Mouse (Mus musculus) CH12.LX (cell line): Measurements from ENCODE around the gene Olfr1339. TPM values are rescaled to one million over a fixed set of nuclear protein-coding genes. Genes with fewer than 3 reads are reported as not detected.

ENCODE experiments used
- DNase-seq: peaks from one replicate; pipeline ENCODE4 v3.0.0-alpha.2; 2013; ENCODE audit errors: extremely low read depth
- H3K27ac ChIP-seq: 2 replicates; pipeline ENCODE4 v1.5.1; 2012; ENCODE audit warnings: low read depth, mild to moderate bottlenecking, control low read depth, moderate library complexity; ENCODE audit not compliant: insufficient read depth
- H3K27me3 ChIP-seq: replicated peaks from 2 replicates; pipeline ENCODE3; 2012; ENCODE audit warnings: inconsistent platforms
- H3K36me3 ChIP-seq, 2 experiments: replicated peaks in 1 of 2; 2 replicates each; pipeline versions ENCODE3 to v1.6.1; 2012; ENCODE audit warnings: inconsistent platforms in 1 of 2, low read length in 1 of 2, mild to moderate bottlenecking in 1 of 2, mixed read lengths in 1 of 2, moderate library complexity in 1 of 2; ENCODE audit not compliant: control insufficient read depth in 1 of 2, insufficient read depth in 1 of 2
- H3K4me1 ChIP-seq, 2 experiments: 2 replicates each; pipeline ENCODE4 v1.6.1; 2012; ENCODE audit warnings: inconsistent platforms in 1 of 2, moderate library complexity in 1 of 2; ENCODE audit not compliant: insufficient read depth in 2 of 2, control insufficient read depth in 1 of 2
- H3K4me2 ChIP-seq: 2 replicates; pipeline ENCODE4 v1.6.1; 2012; ENCODE audit warnings: low read depth, mild to moderate bottlenecking, control low read depth; ENCODE audit not compliant: poor library complexity, insufficient read depth, severe bottlenecking
- H3K4me3 ChIP-seq, 3 experiments: fragments of 150-350 bp in 1 of 3; sonication (generic) in 1 of 3; replicated peaks in 1 of 3; 2 replicates each; pipeline versions ENCODE3 to v1.5.1; 2011 to 2012; ENCODE audit warnings: low read depth in 2 of 3, low read length in 2 of 3, mild to moderate bottlenecking in 2 of 3, moderate library complexity in 2 of 3, control low read depth in 1 of 3, improper control_type of control experiment in 1 of 3, inconsistent platforms in 1 of 3, mixed read lengths in 1 of 3; ENCODE audit not compliant: poor library complexity in 1 of 3
- H3K79me2 ChIP-seq: replicated peaks from 2 replicates; pipeline ENCODE4 v1.6.1; 2012; ENCODE audit warnings: mild to moderate bottlenecking, moderate library complexity; ENCODE audit not compliant: control insufficient read depth, poor library complexity, insufficient read depth, severe bottlenecking; ENCODE audit errors: extremely low read depth
- H3K9ac ChIP-seq: 2 replicates; pipeline ENCODE4 v1.6.1; 2012; ENCODE audit warnings: low read depth, mild to moderate bottlenecking, control low read depth, moderate library complexity; ENCODE audit not compliant: insufficient read depth
- H3K9me3 ChIP-seq: replicated peaks from 2 replicates; pipeline ENCODE3; 2012; ENCODE audit warnings: low read length, inconsistent platforms, mixed read lengths
- CHD1 ChIP-seq: IDR thresholded peaks from 2 replicates; pipeline ENCODE4 v1.6.1; 2012; ENCODE audit warnings: low read depth, low read length, improper control_type of control experiment, inconsistent platforms
- CHD2 ChIP-seq: IDR thresholded peaks from 2 replicates; pipeline ENCODE4 v1.6.1; 2011; ENCODE audit warnings: low read length, improper control_type of control experiment
- ELF1 ChIP-seq: IDR thresholded peaks from 2 replicates; pipeline ENCODE4 v1.6.1; 2014; ENCODE audit warnings: low read depth, mild to moderate bottlenecking, inconsistent platforms, low read length, improper control_type of control experiment
- JUND ChIP-seq: conservative IDR thresholded peaks from 2 replicates; pipeline ENCODE4 v1.6.1; 2011; ENCODE audit warnings: low read depth, low read length, improper control_type of control experiment
- MAZ ChIP-seq: IDR thresholded peaks from 2 replicates; pipeline ENCODE4 v1.6.1; 2012; ENCODE audit warnings: low read depth, mild to moderate bottlenecking, inconsistent platforms, low read length, improper control_type of control experiment, moderate library complexity
- MEF2A ChIP-seq: IDR thresholded peaks from 2 replicates; pipeline ENCODE4 v1.6.1; 2014; ENCODE audit warnings: low read depth, mild to moderate bottlenecking, inconsistent platforms, low read length, improper control_type of control experiment, borderline replicate concordance
- NELFE ChIP-seq: IDR thresholded peaks from 2 replicates; pipeline ENCODE4 v1.6.1; 2011; ENCODE audit warnings: low read depth, low read length, improper control_type of control experiment
- SMC3 ChIP-seq: IDR thresholded peaks from 2 replicates; pipeline ENCODE4 v1.6.1; 2011; ENCODE audit warnings: low read depth, low read length, improper control_type of control experiment
- USF2 ChIP-seq: conservative IDR thresholded peaks from 2 replicates; pipeline ENCODE4 v1.6.1; 2011; ENCODE audit warnings: low read depth, low read length, improper control_type of control experiment
- ZNF384 ChIP-seq: IDR thresholded peaks from 2 replicates; pipeline ENCODE4 v1.6.1; 2012; ENCODE audit warnings: low read depth, low read length, improper control_type of control experiment, inconsistent platforms
- dilution Hi-C: fragments of 300-500 bp; cut with MboI; formaldehyde crosslinking; loops from 2 replicates; pipeline ENCODE4 v1.14.3; 2020; ENCODE audit warnings: low sequenced_read_pairs; ENCODE audit not compliant: extremely low pct_unique_long_range_greater_than_20kb, extremely low pct_ligation_motif_present
- in situ Hi-C: fragments of 300-500 bp; cut with MboI; formaldehyde crosslinking; loops from 3 replicates; pipeline ENCODE4 v1.14.3; 2019; ENCODE audit warnings: low sequenced_read_pairs, low pct_ligation_motif_present, low pct_unique_long_range_greater_than_20kb, mixed read lengths
- polyA plus RNA-seq: library from polyadenylated mRNA; unstranded; fragments of >175 nt; gene quantifications from 2 replicates; pipeline ENCODE4 v1.2.1, GENCODE M21; 2012; ENCODE audit warnings: low read depth; ENCODE audit not compliant: insufficient read length
- total RNA-seq, 2 experiments: library from RNA; depleted of rRNA; stranded (reverse); fragments of 300-350 nt in 1 of 2; fragments of >200 nt in 1 of 2; gene quantifications; 2 replicates each; pipeline ENCODE4 v1.2.3; 2012 to 2014

Olfr1339 gene
- total and polyA plus RNA-seq, 3 experiments = not detected

- in situ Hi-C loops = no loop called here
- no peaks in the 10 kb centered on the region for H3K36me3 ChIP-seq
- no peak for DNase-seq
- H3K4me1 ChIP-seq = no peaks in the 10 kb centered on the region
- dilution Hi-C loops = no loop called here
- no peak within 1 kb of the TSS for H3K27ac ChIP-seq
- H3K9me3 ChIP-seq = no peaks in the 10 kb centered on the region
- no peak within 1 kb of the TSS for H3K9ac ChIP-seq
- no peak within 1 kb of the TSS for H3K4me3 ChIP-seq
- no peak for TF ChIP-seq SMC3
- TF ChIP-seq ELF1 = no peak
- no peak for TF ChIP-seq USF2
- TF ChIP-seq JUND = no peak
- TF ChIP-seq CHD2 = no peak
- TF ChIP-seq NELFE = no peak
- no peak for TF ChIP-seq CHD1
- TF ChIP-seq MAZ = no peak
- no peak for TF ChIP-seq MEF2A
- no peak for TF ChIP-seq ZNF384
- no peak within 1 kb of the TSS for H3K4me2 ChIP-seq
- H3K27me3 ChIP-seq = peaks cover 62% of the 10 kb centered on the region
- no peaks in the 10 kb centered on the region for H3K79me2 ChIP-seq
Measured at GRCm38 (mm10) chr4:118782486-118782885, 50.5 kb downstream of the Olfr1339 start, which contains the start of gene Olfr1337. Olfr1337 (minus strand) TSS chr4:118782586.

Other genes starting within 250 kb of the Olfr1339 start
- gene Tie1, start 242.1 kb upstream of the Olfr1339 start, total RNA-seq (2012; rRNA removed) = not detected in 2 replicates
- gene Tie1, start 242.1 kb upstream of the Olfr1339 start, total RNA-seq (2014; rRNA removed) = not detected in 2 replicates
- gene Tie1, start 242.1 kb upstream of the Olfr1339 start, polyA plus RNA-seq = not detected in 2 replicates
- not detected in 2 replicates for gene 2610528J11Rik, start 205.2 kb upstream of the Olfr1339 start, total RNA-seq (2012; rRNA removed)
- gene 2610528J11Rik, start 205.2 kb upstream of the Olfr1339 start, total RNA-seq (2014; rRNA removed) = not detected in 2 replicates
- gene 2610528J11Rik, start 205.2 kb upstream of the Olfr1339 start, polyA plus RNA-seq = not detected in 2 replicates
- not detected in 2 replicates for gene Tmem125, start 188.1 kb upstream of the Olfr1339 start, total RNA-seq (2012; rRNA removed)
- not detected in 2 replicates for gene Tmem125, start 188.1 kb upstream of the Olfr1339 start, total RNA-seq (2014; rRNA removed)
- not detected in 2 replicates for gene Tmem125, start 188.1 kb upstream of the Olfr1339 start, polyA plus RNA-seq
- gene Cfap57, start 111.4 kb upstream of the Olfr1339 start, total RNA-seq (2012; rRNA removed) = not detected in 2 replicates
- gene Cfap57, start 111.4 kb upstream of the Olfr1339 start, total RNA-seq (2014; rRNA removed) = not detected in 2 replicates
- gene Cfap57, start 111.4 kb upstream of the Olfr1339 start, polyA plus RNA-seq = not detected in 2 replicates
- 167 and 209 TPM in 2 replicates for gene Ebna1bp2, start 111.4 kb upstream of the Olfr1339 start, total RNA-seq (2012; rRNA removed)
- 271 and 276 TPM in 2 replicates for gene Ebna1bp2, start 111.4 kb upstream of the Olfr1339 start, total RNA-seq (2014; rRNA removed)
- gene Ebna1bp2, start 111.4 kb upstream of the Olfr1339 start, polyA plus RNA-seq = 257 and 309 TPM in 2 replicates
- gene Olfr62, start 73.2 kb upstream of the Olfr1339 start, total RNA-seq (2012; rRNA removed) = not detected in 2 replicates
- not detected in 2 replicates for gene Olfr62, start 73.2 kb upstream of the Olfr1339 start, total RNA-seq (2014; rRNA removed)
- not detected in 2 replicates for gene Olfr62, start 73.2 kb upstream of the Olfr1339 start, polyA plus RNA-seq
- not detected in 2 replicates for gene Olfr1342, start 39.4 kb upstream of the Olfr1339 start, total RNA-seq (2012; rRNA removed)
- not detected in 2 replicates for gene Olfr1342, start 39.4 kb upstream of the Olfr1339 start, total RNA-seq (2014; rRNA removed)
- gene Olfr1342, start 39.4 kb upstream of the Olfr1339 start, polyA plus RNA-seq = not detected in 2 replicates
- not detected in 2 replicates for gene Olfr1341, start 28.7 kb upstream of the Olfr1339 start, total RNA-seq (2012; rRNA removed)
- gene Olfr1341, start 28.7 kb upstream of the Olfr1339 start, total RNA-seq (2014; rRNA removed) = not detected in 2 replicates
- not detected in 2 replicates for gene Olfr1341, start 28.7 kb upstream of the Olfr1339 start, polyA plus RNA-seq
- gene Olfr1340, start 12.0 kb upstream of the Olfr1339 start, total RNA-seq (2012; rRNA removed) = not detected in 2 replicates
- gene Olfr1340, start 12.0 kb upstream of the Olfr1339 start, total RNA-seq (2014; rRNA removed) = not detected in 2 replicates
- gene Olfr1340, start 12.0 kb upstream of the Olfr1339 start, polyA plus RNA-seq = not detected in 2 replicates
- gene Olfr1338, start 26.6 kb downstream of the Olfr1339 start, total RNA-seq (2012; rRNA removed) = 0.04 TPM in 1 of 2 replicates, not detected in the other
- not detected in 2 replicates for gene Olfr1338, start 26.6 kb downstream of the Olfr1339 start, total RNA-seq (2014; rRNA removed)
- gene Olfr1338, start 26.6 kb downstream of the Olfr1339 start, polyA plus RNA-seq = not detected in 2 replicates
- not detected in 2 replicates for gene Olfr1337, start 50.4 kb downstream of the Olfr1339 start, total RNA-seq (2012; rRNA removed)
- gene Olfr1337, start 50.4 kb downstream of the Olfr1339 start, total RNA-seq (2014; rRNA removed) = not detected in 2 replicates
- gene Olfr1337, start 50.4 kb downstream of the Olfr1339 start, polyA plus RNA-seq = not detected in 2 replicates
- not detected in 2 replicates for gene Olfr1335, start 77.8 kb downstream of the Olfr1339 start, total RNA-seq (2012; rRNA removed)
- gene Olfr1335, start 77.8 kb downstream of the Olfr1339 start, total RNA-seq (2014; rRNA removed) = not detected in 2 replicates
- gene Olfr1335, start 77.8 kb downstream of the Olfr1339 start, polyA plus RNA-seq = not detected in 2 replicates
- gene Olfr1333, start 104.1 kb downstream of the Olfr1339 start, total RNA-seq (2012; rRNA removed) = not detected in 2 replicates
- gene Olfr1333, start 104.1 kb downstream of the Olfr1339 start, total RNA-seq (2014; rRNA removed) = not detected in 2 replicates
- gene Olfr1333, start 104.1 kb downstream of the Olfr1339 start, polyA plus RNA-seq = not detected in 2 replicates
- 0.08 TPM in 1 of 2 replicates, not detected in the other for gene Olfr1331, start 132.5 kb downstream of the Olfr1339 start, total RNA-seq (2012; rRNA removed)
- gene Olfr1331, start 132.5 kb downstream of the Olfr1339 start, total RNA-seq (2014; rRNA removed) = not detected in 2 replicates
- gene Olfr1331, start 132.5 kb downstream of the Olfr1339 start, polyA plus RNA-seq = 0.12 and 0.26 TPM in 2 replicates
- 0.47 and 0.50 TPM in 2 replicates for gene Olfr1330, start 156.4 kb downstream of the Olfr1339 start, total RNA-seq (2012; rRNA removed)
- not detected in 2 replicates for gene Olfr1330, start 156.4 kb downstream of the Olfr1339 start, total RNA-seq (2014; rRNA removed)
- 2.5 and 3.0 TPM in 2 replicates for gene Olfr1330, start 156.4 kb downstream of the Olfr1339 start, polyA plus RNA-seq
- gene Olfr1329, start 185.3 kb downstream of the Olfr1339 start, total RNA-seq (2012; rRNA removed) = 0.25 and 0.34 TPM in 2 replicates
- gene Olfr1329, start 185.3 kb downstream of the Olfr1339 start, total RNA-seq (2014; rRNA removed) = not detected in 2 replicates
- not detected in 2 replicates for gene Olfr1329, start 185.3 kb downstream of the Olfr1339 start, polyA plus RNA-seq
- gene Olfr1328, start 206.4 kb downstream of the Olfr1339 start, total RNA-seq (2012; rRNA removed) = 1.4 and 1.6 TPM in 2 replicates
- gene Olfr1328, start 206.4 kb downstream of the Olfr1339 start, total RNA-seq (2014; rRNA removed) = 0.74 and 1.5 TPM in 2 replicates
- gene Olfr1328, start 206.4 kb downstream of the Olfr1339 start, polyA plus RNA-seq = 1.1 and 1.2 TPM in 2 replicates
- 0.34 and 0.46 TPM in 2 replicates for gene Lao1, start 229.4 kb downstream of the Olfr1339 start, total RNA-seq (2012; rRNA removed)
- not detected in 2 replicates for gene Lao1, start 229.4 kb downstream of the Olfr1339 start, total RNA-seq (2014; rRNA removed)
- 0.81 and 1.1 TPM in 2 replicates for gene Lao1, start 229.4 kb downstream of the Olfr1339 start, polyA plus RNA-seq